Mouse (Mus musculus): ENCODE data around the gene Mtus2.

DNA sequence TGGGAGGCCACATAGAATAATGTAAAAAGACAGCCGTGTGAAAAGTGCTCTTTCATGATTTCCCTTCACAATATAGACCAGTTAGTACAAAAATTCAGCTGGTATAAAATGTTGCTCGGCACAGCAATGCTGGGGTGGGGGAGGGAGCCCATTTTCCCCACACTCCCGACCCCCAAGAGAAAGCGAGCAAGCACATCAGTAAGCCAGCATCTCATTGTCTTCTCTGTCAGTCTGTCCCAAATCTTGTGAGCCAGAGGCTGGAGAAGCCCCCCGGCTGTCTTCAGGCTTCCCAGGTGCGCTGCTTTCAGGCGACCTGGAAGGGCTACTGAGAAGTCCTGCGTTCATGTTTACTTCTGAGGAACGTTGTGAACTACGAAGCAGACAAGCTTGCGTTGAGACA, 699 bp upstream of the Mtus2 start:
- no peak for TF ChIP-seq CTCF (IDR thresholded peaks at IDR 0.05)
- TF ChIP-seq EP300 (IDR thresholded peaks at IDR 0.05): no peak
